Mouse (Mus musculus): ENCODE results near the gene Crlf3.

The Crlf3 gene

GRCm38 (mm10) chr11:80080826-80081728, at the start of gene Crlf3:
TSS of gene Crlf3 (minus strand) at chr11:80080991.
- DNase-seq (ENCODE audit: extremely low spot score, low spot score) = peak; percentile 96

GRCm38 (mm10) chr11:80116411-80116810, 35.6 kb upstream of the Crlf3 start:
- DNase-seq (ENCODE audit: extremely low spot score, low spot score) = no peak

- no peak for DNase-seq (ENCODE audit: extremely low spot score, low spot score)
Measured at GRCm38 (mm10) chr11:80104407-80104806, 23.6 kb upstream of the Crlf3 start.

- no peak for DNase-seq (ENCODE audit: extremely low spot score, low spot score)
Measured at GRCm38 (mm10) chr11:80101298-80101697, 20.5 kb upstream of the Crlf3 start.

- no peak for DNase-seq (ENCODE audit: extremely low spot score, low spot score)
Measured at GRCm38 (mm10) chr11:80098444-80099056, 17.8 kb upstream of the Crlf3 start.

- DNase-seq (ENCODE audit: extremely low spot score, low spot score) = no peak
Measured at GRCm38 (mm10) chr11:80090555-80091164, 9.9 kb upstream of the Crlf3 start.

- no peak for DNase-seq (ENCODE audit: extremely low spot score, low spot score)
Measured at GRCm38 (mm10) chr11:80089817-80090214, 9.0 kb upstream of the Crlf3 start.

- DNase-seq (ENCODE audit: extremely low spot score, low spot score) = peak; percentile 87
Measured at GRCm38 (mm10) chr11:80088917-80089816, 8.4 kb upstream of the Crlf3 start, which contains the start of gene Atad5. TSS of gene Atad5 (plus strand) at chr11:80089400.

GRCm38 (mm10) chr11:80086844-80087243, 6.1 kb upstream of the Crlf3 start:
- DNase-seq (ENCODE audit: extremely low spot score, low spot score) = peak; percentile 88

GRCm38 (mm10) chr11:80085356-80086055, 4.7 kb upstream of the Crlf3 start:
- no peak for DNase-seq (ENCODE audit: extremely low spot score, low spot score)

- DNase-seq (ENCODE audit: extremely low spot score, low spot score) = no peak
Measured at GRCm38 (mm10) chr11:80081786-80082319, 1.1 kb upstream of the Crlf3 start.

- DNase-seq (ENCODE audit: extremely low spot score, low spot score) = no peak
Measured at GRCm38 (mm10) chr11:80080381-80080825, 388 bp downstream of the Crlf3 start.

- no peak for DNase-seq (ENCODE audit: extremely low spot score, low spot score)
Measured at GRCm38 (mm10) chr11:80079751-80080150, 1.0 kb downstream of the Crlf3 start.

- DNase-seq (ENCODE audit: extremely low spot score, low spot score) = no peak
Measured at GRCm38 (mm10) chr11:80078831-80079230, 2.0 kb downstream of the Crlf3 start.

- DNase-seq (ENCODE audit: extremely low spot score, low spot score) = no peak
Measured at GRCm38 (mm10) chr11:80077784-80078545, 2.8 kb downstream of the Crlf3 start.

- no peak for DNase-seq (ENCODE audit: extremely low spot score, low spot score)
Measured at GRCm38 (mm10) chr11:80075608-80076277, 5.0 kb downstream of the Crlf3 start.

GRCm38 (mm10) chr11:80072365-80072764, 8.4 kb downstream of the Crlf3 start:
- no peak for DNase-seq (ENCODE audit: extremely low spot score, low spot score)

GRCm38 (mm10) chr11:80071039-80071438, 9.8 kb downstream of the Crlf3 start:
- no peak for DNase-seq (ENCODE audit: extremely low spot score, low spot score)

GRCm38 (mm10) chr11:80069815-80070214, 11.0 kb downstream of the Crlf3 start:
- DNase-seq (ENCODE audit: extremely low spot score, low spot score) = no peak
